Mouse (Mus musculus) lung, postnatal 25 days (tissue): Measurements from ENCODE around the gene Miga1.

Experiments
- DNase-seq: peaks from one replicate; pipeline ENCODE4 v3.0.0; 2022; ENCODE audit warnings: low spot score

Miga1 gene

GRCm38 (mm10) chr3:152339862-152340557 is at the start of gene Miga1:
Gene Miga1 (minus strand): TSS chr3:152340407.
- peak; percentile 60 for DNase-seq

DNA sequence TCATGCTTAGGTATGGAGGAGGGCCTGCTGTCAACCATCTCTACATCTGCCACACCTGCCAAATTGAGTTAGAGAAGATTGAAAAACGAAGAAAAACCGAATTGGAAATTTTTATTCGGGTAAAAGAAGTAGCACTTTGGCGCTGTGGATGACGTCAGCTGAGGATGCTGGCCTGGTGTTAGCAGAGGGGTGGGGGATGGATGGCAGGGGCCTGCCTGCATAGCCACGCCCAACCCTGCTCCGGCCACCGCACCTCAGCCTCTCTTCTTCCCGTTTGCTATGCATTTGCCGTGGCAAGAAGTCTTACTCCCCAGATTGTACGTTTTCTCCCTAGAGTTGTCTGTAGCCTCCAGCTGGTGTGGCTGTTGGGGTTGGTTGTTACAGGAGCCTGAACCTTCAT is 43.9 kb upstream of the Miga1 start:
- no peak for DNase-seq

- DNase-seq, result no peak
These were observed 35.9 kb upstream of the Miga1 start for GRCm38 (mm10) chr3:152376063-152376462.

- DNase-seq, result no peak
These were observed 24.0 kb upstream of the Miga1 start for GRCm38 (mm10) chr3:152364181-152364580.

GRCm38 (mm10) chr3:152359151-152359550 is 18.9 kb upstream of the Miga1 start:
- no peak for DNase-seq

DNA sequence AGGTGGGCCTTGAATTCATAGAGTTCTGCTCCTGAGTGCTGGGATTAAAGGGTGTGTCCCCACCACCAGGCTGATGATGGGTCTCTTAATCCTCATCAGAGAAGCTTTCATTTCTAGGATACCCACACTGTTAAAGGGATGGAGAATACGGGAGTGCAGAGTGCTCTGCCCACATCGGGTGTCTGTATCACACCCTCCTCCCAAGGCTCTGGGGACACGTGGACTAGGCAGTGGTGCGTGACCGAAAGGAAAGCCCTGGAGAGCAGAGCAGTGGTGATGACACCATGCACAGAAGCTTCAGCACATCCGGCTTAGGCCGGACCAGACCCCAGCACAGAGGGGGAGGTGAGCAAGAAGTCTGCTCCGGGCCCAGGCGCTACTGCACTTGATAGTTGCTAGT is 16.5 kb upstream of the Miga1 start:
- no peak for DNase-seq

- DNase-seq, result peak; percentile 71
These were observed 15.2 kb upstream of the Miga1 start for GRCm38 (mm10) chr3:152355361-152355760.

DNA sequence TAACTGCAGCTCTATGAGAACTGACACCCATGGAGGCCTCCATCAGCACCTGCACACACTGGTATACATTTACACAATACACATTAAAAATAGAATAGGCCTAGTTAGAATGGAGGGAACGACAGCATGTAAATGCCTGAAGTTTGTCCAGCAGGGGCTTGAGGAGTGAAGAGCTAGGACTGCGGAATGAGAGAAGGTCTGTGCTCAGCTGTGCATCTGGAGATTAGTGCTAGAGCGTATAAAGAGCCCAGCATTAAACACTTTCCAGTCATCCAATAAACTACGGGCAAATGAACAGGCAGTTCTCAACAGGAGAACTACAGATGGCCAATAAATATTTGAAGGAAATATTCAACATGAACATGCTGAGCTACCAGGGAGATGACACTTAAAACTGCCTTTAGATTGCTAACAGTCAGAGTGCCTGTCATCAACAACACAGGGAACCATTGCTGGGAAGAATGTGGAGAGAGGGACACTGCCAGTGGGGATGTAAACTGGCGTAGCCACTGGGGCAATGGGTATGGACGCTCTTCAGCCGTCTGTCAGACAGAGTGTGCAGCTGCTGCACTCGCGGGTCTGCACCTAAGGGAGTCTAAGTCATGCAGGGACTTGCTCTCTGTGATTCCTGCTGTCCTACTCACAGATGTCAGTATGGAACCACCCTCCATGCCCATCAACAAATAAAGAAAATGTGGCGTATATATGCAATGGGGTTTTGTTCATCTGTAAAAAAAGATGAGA is 13.4 kb upstream of the Miga1 start:
- DNase-seq, result no peak

DNA sequence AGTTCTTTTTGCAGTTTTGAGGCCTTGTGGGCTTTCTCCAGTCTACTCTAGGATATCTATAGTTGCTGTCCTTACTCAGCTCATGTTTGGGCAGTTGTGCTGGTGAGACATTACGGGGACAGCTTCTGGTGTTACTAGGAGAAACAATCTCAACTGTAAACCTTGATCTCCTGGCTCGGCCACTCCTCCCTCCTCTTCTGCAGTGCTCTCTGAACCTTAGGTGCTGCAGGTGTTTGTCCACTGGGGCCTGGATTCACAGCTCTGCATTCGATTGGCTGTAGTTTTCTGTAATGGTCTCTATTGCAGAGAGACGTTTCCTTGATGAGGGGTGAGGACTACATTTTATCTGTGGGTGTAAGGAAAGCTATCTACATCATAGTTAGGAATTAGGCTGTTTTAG is 12.1 kb upstream of the Miga1 start:
- no peak for DNase-seq

GRCm38 (mm10) chr3:152350966-152351365 is 10.8 kb upstream of the Miga1 start:
- DNase-seq, result peak; percentile 14

DNA sequence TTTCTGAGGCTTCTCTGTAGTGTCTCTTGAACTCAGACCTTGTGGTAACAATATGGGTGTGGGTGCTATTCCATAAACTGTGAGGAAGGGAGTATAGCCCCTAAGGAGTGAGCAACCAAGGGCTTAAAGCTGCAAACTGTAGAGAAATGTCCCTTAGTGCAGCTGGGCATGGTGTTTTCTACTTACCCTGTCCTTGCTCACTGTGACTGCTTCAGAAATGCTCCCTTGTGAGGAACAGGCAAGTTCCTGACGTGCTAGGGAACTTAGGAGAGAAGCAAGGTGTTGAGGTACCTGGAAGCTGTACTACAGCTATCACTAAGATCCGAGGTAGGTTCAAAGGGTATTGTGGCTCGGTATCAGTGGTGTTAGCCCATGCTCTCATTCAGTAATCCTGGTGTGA is 10.2 kb upstream of the Miga1 start:
- DNase-seq, result no peak

DNA sequence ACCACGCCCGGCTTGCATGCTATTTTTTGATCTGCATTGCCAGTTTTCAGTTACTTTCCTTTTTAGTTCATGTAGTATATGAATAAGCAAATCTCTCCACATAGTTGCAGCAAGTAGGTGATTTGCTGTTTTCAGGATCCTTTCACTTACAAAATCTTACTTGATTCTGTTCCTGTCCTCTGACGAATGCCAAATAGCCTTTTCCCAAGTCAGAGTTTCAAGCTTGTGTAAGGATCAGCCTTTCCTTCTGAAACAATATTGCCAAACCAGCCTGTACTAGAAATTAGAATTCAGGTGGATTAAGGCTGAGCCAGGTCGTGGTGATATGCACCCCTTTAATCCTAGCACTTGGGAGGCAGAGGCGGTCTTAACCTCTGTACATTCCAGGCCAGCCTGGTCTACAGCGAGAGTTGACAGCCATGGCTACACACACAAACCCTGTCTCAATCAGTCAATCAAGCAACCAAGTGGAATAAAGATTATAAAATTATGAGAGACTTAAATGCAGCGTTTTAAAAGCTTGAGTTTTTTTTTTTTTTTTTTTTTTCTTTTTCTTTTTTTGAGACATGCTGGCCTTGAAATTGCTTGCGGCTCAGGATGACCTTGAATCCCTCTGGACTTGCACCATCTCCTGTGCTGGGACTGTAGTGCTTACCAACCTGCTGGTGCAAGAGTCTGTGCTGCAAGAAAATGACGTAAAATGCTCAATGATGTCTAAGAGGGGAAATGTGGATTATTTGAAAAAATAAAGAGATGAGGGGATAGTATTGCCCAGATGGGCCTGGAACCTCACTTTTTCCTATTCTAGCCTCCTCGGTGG is 8.0 kb upstream of the Miga1 start:
- no peak for DNase-seq

DNA sequence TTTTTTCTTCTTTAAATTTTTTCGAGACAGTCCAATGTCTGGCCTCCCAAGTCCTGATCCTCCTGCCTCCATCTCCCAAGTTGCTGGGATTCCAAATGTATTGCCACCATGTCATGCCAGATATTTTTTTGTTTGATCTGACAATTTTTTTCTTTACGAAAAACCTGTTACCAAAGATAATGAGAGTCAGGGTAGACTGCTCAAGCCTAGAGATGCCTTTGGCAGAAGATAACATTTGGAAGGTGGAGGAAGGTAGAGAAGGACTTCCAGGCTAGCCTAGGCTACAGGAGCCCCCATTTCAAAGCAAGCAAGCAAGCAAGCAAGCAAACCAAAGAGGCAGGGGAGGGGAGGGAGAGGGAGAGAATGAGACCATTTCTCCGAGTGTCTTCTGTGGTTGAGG is 7.0 kb upstream of the Miga1 start:
- DNase-seq, result no peak

DNA sequence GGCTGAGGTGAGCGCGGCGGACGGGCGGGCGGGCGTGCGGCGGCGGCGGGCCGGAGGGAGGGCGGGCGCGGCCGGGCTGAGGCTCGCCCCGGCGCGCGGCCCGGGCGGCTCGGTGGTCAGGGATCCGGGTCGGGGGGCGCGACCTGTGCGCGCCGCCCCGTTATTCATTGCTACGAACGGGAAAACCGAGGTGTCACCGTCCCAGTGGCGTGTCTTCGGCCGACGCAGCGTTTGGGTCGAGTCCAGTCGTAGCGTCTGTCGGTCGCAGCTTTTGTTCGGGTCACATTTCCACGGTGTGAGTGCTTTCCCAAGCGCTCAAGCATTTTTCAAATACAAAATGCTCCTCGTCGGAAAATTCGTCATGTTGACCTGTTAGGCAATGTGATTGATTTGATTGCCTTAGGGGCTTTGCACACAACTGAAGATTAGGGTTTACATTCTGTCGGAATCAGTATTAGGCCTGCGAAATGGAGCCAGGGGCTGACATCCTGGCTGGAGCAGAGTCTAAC is 6.5 kb upstream of the Miga1 start:
- peak; percentile 17 for DNase-seq

GRCm38 (mm10) chr3:152345732-152346632 is 5.8 kb upstream of the Miga1 start, which contains the start of gene Usp33:
Gene Usp33 (plus strand): TSS chr3:152346478.
- DNase-seq, result peak; percentile 94

- peak; percentile 62 for DNase-seq
These were observed 2.8 kb upstream of the Miga1 start for GRCm38 (mm10) chr3:152342961-152343517.

- DNase-seq, result no peak
These were observed 4.1 kb downstream of the Miga1 start for GRCm38 (mm10) chr3:152336085-152336484.

DNA sequence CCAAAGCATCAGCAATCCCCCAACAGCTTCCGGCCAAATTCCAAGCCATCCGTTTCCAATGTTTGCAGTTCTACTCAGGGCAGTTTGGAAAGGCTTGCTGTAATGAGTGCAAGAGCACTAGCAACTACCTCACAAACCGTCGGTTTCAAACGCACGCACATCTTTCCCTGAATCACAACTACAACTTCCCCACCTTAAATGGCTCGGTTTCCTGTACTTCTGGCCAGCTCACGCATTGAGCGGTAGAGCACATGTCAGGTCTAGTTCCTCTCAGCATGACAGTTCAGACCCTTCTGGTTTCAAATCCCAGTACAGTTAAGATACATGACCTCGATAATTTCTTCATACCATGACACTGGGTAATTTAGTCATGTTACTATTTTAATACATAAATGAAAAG is 6.6 kb downstream of the Miga1 start:
- no peak for DNase-seq

DNA sequence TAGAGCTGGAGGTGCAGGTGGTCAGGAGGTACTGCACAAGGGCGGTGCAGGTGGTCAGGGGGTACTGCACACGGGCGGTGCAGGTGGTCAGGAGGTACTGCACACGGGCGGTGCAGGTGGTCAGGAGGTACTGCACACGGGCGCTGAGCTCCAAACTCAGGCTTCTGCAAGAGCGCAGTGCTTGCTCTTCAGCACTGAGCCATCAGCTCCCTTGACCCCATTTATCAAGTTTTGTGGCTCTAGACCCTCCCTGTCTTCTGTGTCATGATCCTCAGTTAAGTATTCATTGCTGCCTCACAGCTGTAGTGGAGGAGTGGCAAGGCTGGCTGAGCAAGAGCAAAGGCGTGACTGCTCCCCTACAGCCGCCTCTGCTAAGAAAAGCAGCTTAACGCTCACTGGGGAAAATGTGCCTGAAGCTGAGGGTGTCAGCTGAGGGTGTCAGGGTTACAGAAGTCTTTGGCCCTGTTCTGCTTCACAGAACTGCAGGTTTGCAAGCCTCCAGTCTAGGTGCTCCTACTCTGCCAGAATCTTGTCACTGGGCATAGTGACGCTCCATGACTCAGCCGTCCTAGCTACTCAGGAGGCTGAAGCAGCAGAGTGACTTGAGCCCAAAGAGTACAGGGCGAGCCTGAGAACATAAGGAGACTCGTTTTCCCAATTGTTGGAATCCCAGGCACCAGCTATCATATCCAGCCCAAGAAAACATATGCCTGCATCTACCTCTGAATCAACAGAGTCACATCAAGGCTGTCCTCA is 7.5 kb downstream of the Miga1 start:
- no peak for DNase-seq

GRCm38 (mm10) chr3:152332104-152332503 is 8.1 kb downstream of the Miga1 start:
- DNase-seq, result no peak
